Mouse (Mus musculus) olfactory bulb, adult 2 months (tissue): ENCODE data around the gene Igf1r.

Source experiments
- CTCF ChIP-seq: fragments of 200-500 bp; IDR thresholded peaks from 2 replicates; pipeline ENCODE4 v1.5.1; 2012; ENCODE audit warnings: low read depth, mild to moderate bottlenecking, low read length, moderate library complexity; ENCODE audit not compliant: insufficient read depth
- POLR2A ChIP-seq: fragments of 200-500 bp; IDR thresholded peaks from 2 replicates; pipeline ENCODE4 v1.6.1; 2012; ENCODE audit warnings: mild to moderate bottlenecking, low read depth, low read length, moderate library complexity; ENCODE audit not compliant: insufficient read depth

GRCm38 (mm10) chr7:68277054-68277896, 324.6 kb downstream of the Igf1r start:
- TF ChIP-seq CTCF (no peak), POLR2A (no peak)
